Mouse (Mus musculus) stomach, postnatal 0 days (tissue): ENCODE data around the gene Mtus2.

ENCODE experiments used
- CTCF ChIP-seq: IDR thresholded peaks from 2 replicates; pipeline ENCODE4 v1.5.1; 2016; ENCODE audit warnings: antibody characterized with exemption, low read depth, mild to moderate bottlenecking, moderate library complexity
- EP300 ChIP-seq: optimal IDR thresholded peaks from 2 replicates; pipeline ENCODE3; 2016; ENCODE audit warnings: antibody characterized with exemption

- TF ChIP-seq CTCF (no peak), EP300 (no peak)
These were observed 222.1 kb downstream of the Mtus2 start for GRCm38 (mm10) chr5:148179231-148179630.
